Mouse (Mus musculus) stomach, embryonic 16.5 days (tissue): ENCODE results near the gene Sh3d19. TPM values are rescaled to one million over a fixed set of nuclear protein-coding genes. Genes with fewer than 3 reads are reported as not detected.
"Not testable (repeated sequence)": the region's sequence is repeated elsewhere in the genome, so short reads cannot be mapped to it uniquely, and the experiment has no call there.

ENCODE experiments used
- ATAC-seq: fragments of 200-750 bp; cut with Nextera tagmentation; 2 replicates; pipeline ENCODE4 v1.8.0; 2017; ENCODE audit warnings: moderate number of reproducible peaks, moderate TSS enrichment; ENCODE audit not compliant: insufficient read depth, low FRiP score
- H3K27ac ChIP-seq: fragments of 300-500 bp; sonication (generic); 2 replicates; pipeline ENCODE4 v1.5.1; 2014; ENCODE audit warnings: low read length
- H3K27me3 ChIP-seq: fragments of 300-500 bp; sonication (generic); 2 replicates; pipeline ENCODE4 v1.6.1; 2014; ENCODE audit warnings: low read length, control low read depth, mixed read lengths; ENCODE audit not compliant: control insufficient read depth, insufficient read depth
- H3K36me3 ChIP-seq: fragments of 300-500 bp; sonication (generic); 2 replicates; pipeline ENCODE4 v1.6.1; 2014; ENCODE audit warnings: low read length; ENCODE audit not compliant: control insufficient read depth, insufficient read depth
- H3K4me1 ChIP-seq: fragments of 300-500 bp; sonication (generic); 2 replicates; pipeline ENCODE4 v1.6.1; 2014; ENCODE audit warnings: low read length, control low read depth, mixed read lengths; ENCODE audit not compliant: control insufficient read depth, insufficient read depth
- H3K4me2 ChIP-seq: fragments of 300-500 bp; sonication (generic); 2 replicates; pipeline ENCODE4 v1.6.1; 2014; ENCODE audit warnings: low read depth, low read length, mixed read lengths
- H3K4me3 ChIP-seq: fragments of 300-500 bp; sonication (generic); replicated peaks from 2 replicates; pipeline ENCODE4 v1.5.1; 2014; ENCODE audit warnings: mild to moderate bottlenecking, low read length
- H3K9ac ChIP-seq: fragments of 300-500 bp; sonication (generic); 2 replicates; pipeline ENCODE4 v1.6.1; 2014; ENCODE audit warnings: low read length
- H3K9me3 ChIP-seq: fragments of 300-500 bp; sonication (generic); replicated peaks from 2 replicates; pipeline ENCODE4 v1.6.1; 2016; ENCODE audit warnings: low read length, control low read depth; ENCODE audit not compliant: control insufficient read depth
- WGBS: fragments of 180-500 bp; shearing (Covaris S2); extraction: QIAGEN DNeasy Blood & Tissue Kit; methylation state at CpG from one replicate; pipeline ENCODE4 v1.1.7; 2014; 5-methylcytosine and 5-hydroxymethylcytosine counted together
- polyA plus RNA-seq: library from polyadenylated mRNA; unstranded; fragments of >200 nt; fragmentation: Nextera tagmentation; extraction: Ambion mirVana; gene quantifications from 2 replicates; pipeline ENCODE4 v1.2.1, GENCODE M21; 2015

The Sh3d19 gene
- polyA plus RNA-seq, 1 experiment from 2014 or later: 33.3 TPM

DNA sequence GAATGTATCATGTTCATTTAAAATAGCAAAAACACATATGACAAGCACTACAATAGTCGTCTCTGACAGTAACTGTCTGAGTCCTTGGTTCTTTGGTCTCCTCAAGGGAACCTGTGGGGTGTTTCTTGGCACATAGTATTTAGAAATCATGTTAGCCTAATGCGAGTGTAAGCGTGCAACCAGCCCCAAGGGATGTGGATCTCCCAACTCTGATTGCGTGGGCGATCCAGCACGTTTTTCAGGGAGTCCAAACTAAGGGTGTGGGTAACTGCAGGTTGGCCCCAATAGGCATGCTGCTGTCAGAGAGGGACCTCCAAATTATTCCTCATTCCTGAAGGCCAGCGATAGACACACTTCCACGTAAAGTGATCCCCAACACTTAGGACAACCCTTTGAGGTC is 1.9 kb upstream of the Sh3d19 start:
- H3K27ac ChIP-seq: no peak overlapping the region
- 0 out of 2 replicates have a peak, but pooled peaks cover 5% of the 10 kb centered on the region for H3K4me1 ChIP-seq
- WGBS: 86% methylated on average over 8 of the region's 8 CpGs
- H3K36me3 ChIP-seq: no peaks in the 10 kb centered on the region
- no peaks in the 10 kb centered on the region for H3K27me3 ChIP-seq
- H3K4me3 ChIP-seq: no peak overlapping the region
- H3K9me3 ChIP-seq: no peaks in the 10 kb centered on the region
- H3K4me2 ChIP-seq: no peak overlapping the region
- ATAC-seq: no peak
- H3K9ac ChIP-seq: no peak overlapping the region

DNA sequence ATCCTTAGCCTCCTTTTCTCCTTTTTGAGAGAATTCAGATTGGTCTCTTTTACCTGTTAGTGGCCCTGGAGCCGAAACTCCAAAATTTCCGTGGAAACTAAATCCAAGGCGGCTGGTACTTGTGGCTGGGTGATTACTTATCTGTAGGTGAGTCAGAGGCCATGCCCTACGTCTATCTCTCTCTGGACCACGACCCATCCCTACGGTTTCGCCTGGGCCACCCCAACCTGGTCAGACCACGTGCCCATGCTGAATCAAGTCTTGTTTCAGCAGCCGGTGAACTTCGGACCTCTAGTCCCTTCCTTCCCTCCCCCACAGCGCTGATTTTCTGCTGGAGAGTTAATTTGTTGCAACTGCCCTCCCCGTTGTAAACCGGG is 678 bp downstream of the Sh3d19 start:
- Histone ChIP-seq H3K4me3 (peak overlapping the region; percentile 86), H3K4me2 (peak overlapping the region; percentile 85), H3K36me3 (no peaks in the 10 kb centered on the region), H3K27ac (peak overlapping the region; percentile 90), H3K9ac (peak overlapping the region; percentile 94), H3K4me1 (0 out of 2 replicates have a peak, but pooled peaks cover 5% of the 10 kb centered on the region), H3K27me3 (no peaks in the 10 kb centered on the region), H3K9me3 (no peaks in the 10 kb centered on the region)
- 1% methylated on average over 13 of the region's 13 CpGs for WGBS
- ATAC-seq: peak; percentile 59

DNA sequence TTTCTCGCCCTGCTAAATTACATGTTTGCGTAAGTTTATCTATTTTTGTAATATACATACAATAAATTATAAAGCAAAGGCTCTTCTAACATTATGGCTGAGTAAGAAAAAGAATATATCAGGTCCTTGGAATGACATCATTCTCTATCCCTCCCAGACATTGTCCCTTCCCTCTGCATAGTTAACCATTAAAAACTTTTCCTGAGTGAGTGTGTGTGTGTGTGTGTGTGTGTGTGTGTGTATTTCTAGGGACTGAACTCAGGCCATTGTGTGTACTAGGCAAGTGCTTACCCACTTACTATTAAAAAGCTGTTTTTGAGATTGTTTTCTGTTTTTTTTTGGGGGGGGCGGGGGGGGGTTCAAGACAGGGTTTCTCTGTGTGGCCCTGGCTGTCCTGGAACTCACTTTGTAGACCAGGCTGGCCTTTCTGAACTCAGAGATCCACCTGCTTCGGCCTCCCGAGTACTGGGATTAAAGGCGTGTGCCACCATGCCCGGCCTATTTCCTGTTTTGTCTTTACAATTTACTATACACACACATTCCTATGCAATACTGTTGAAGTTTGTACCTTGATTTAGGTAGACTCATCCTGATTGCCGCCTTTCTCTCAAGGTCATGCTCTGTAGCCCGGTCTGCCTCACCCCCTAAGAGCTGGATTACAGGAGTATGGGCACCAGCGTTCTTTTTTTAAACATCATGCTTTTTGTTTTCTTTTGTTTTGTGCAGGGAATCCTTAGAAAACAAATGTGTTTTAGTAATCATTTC is 2.6 kb downstream of the Sh3d19 start:
- WGBS: 81% methylated on average over 10 of the region's 10 CpGs
- H3K36me3 ChIP-seq: no peaks in the 10 kb centered on the region
- no peaks in the 10 kb centered on the region for H3K9me3 ChIP-seq
- peaks cover 14% of the 10 kb centered on the region for H3K4me1 ChIP-seq
- no peaks in the 10 kb centered on the region for H3K27me3 ChIP-seq
- H3K4me3 ChIP-seq: peak overlapping the region; percentile 86; the same call in 1 of the 2 replicates
- no peak overlapping the region for H3K27ac ChIP-seq
- peak overlapping the region; percentile 85 for H3K4me2 ChIP-seq
- ATAC-seq: no peak
- no peak overlapping the region for H3K9ac ChIP-seq

GRCm38 (mm10) chr3:85974451-85974850 is 3.5 kb downstream of the Sh3d19 start:
- WGBS: 74% methylated on average over 4 of the region's 4 CpGs

GRCm38 (mm10) chr3:85980036-85980435 is 9.1 kb downstream of the Sh3d19 start:
- no peak overlapping the region for H3K4me3 ChIP-seq
- H3K27me3 ChIP-seq: no peaks in the 10 kb centered on the region
- no peaks in the 10 kb centered on the region for H3K9me3 ChIP-seq
- H3K4me2 ChIP-seq: no peak overlapping the region
- peak overlapping the region; percentile 22; the same call in 1 of the 2 replicates for H3K27ac ChIP-seq
- no peak overlapping the region for H3K9ac ChIP-seq
- no peak for ATAC-seq
- WGBS: 80% methylated on average over 4 of the region's 4 CpGs
- H3K4me1 ChIP-seq: peaks cover 15% of the 10 kb centered on the region
- H3K36me3 ChIP-seq: no peaks in the 10 kb centered on the region

More at GRCm38 (mm10) chr3:85974451-85974850, 3.5 kb downstream of the Sh3d19 start:
- Histone ChIP-seq H3K9ac (no peak overlapping the region), H3K4me2 (no peak overlapping the region), H3K27ac (no peak overlapping the region), H3K27me3 (no peaks in the 10 kb centered on the region), H3K4me3 (no peak overlapping the region), H3K36me3 (no peaks in the 10 kb centered on the region), H3K4me1 (peaks cover 20% of the 10 kb centered on the region), H3K9me3 (no peaks in the 10 kb centered on the region)
- ATAC-seq: no peak

DNA sequence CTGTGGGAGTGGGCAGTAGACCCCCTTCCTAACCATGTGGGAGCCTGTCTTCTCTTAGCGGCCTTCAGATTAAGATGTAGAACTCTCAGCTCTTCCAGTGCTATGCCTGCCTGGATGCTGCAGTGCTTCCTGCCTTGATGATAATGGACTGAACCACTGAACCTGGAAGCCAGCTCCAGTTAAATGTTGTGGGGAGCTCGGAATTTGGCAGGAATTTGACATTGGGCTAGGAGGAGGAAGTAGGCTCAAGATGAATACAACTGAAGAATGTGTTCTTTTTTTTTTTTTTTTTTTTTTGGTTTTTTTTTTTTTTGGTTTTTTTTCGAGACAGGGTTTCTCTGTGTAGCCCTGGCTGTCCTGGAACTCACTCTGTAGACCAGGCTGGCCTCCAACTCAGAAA is 10.9 kb downstream of the Sh3d19 start:
- peaks cover 15% of the 10 kb centered on the region for H3K4me1 ChIP-seq
- not testable (repeated sequence) for H3K4me2 ChIP-seq
- WGBS: 83% methylated on average over 2 of the region's 3 CpGs

GRCm38 (mm10) chr3:85984537-85984936 is 13.6 kb downstream of the Sh3d19 start:
- Histone ChIP-seq H3K4me2 (no peak overlapping the region), H3K9me3 (no peaks in the 10 kb centered on the region), H3K4me1 (no peaks in the 10 kb centered on the region; the same call in 1 of the 2 replicates), H3K4me3 (no peak overlapping the region), H3K36me3 (no peaks in the 10 kb centered on the region), H3K27me3 (no peaks in the 10 kb centered on the region), H3K27ac (no peak overlapping the region), H3K9ac (no peak overlapping the region)
- ATAC-seq: no peak
- WGBS: 85% methylated on average over 6 of the region's 6 CpGs

More for the DNA sequence above, 10.9 kb downstream of the Sh3d19 start:
- not testable (repeated sequence) for H3K9me3 ChIP-seq, H3K36me3 ChIP-seq, H3K27me3 ChIP-seq, ATAC-seq, H3K4me3 ChIP-seq, H3K27ac ChIP-seq, H3K9ac ChIP-seq

DNA sequence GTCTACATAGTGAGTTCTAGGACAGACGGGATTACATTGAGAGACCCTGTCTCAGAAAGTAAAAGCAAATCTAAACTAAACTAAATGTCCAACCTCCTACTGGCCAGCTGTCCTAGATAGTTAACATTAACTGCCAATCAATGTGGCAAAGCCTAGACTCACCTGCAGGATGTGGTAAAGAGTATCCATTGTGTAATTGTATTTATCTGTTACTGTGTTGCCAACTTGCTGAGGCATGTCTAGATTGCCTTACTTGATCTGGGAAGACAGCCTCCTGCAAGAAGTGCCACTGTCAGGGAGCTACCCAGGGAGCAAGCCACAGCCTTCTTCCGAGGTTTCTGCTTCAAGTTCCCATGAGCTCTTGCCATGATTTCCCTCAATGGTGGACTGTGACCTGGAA is 16.3 kb downstream of the Sh3d19 start:
- no peaks in the 10 kb centered on the region for H3K27me3 ChIP-seq
- H3K9ac ChIP-seq: no peak overlapping the region
- H3K4me3 ChIP-seq: no peak overlapping the region
- no peak overlapping the region for H3K4me2 ChIP-seq
- no peaks in the 10 kb centered on the region for H3K36me3 ChIP-seq
- H3K27ac ChIP-seq: no peak overlapping the region
- no peak for ATAC-seq
- H3K4me1 ChIP-seq: no peaks in the 10 kb centered on the region; the same call in 1 of the 2 replicates
- WGBS: 87% methylated on average over 2 of the region's 2 CpGs
- no peaks in the 10 kb centered on the region for H3K9me3 ChIP-seq

GRCm38 (mm10) chr3:85991140-85991801 is 20.4 kb downstream of the Sh3d19 start:
- no peaks in the 10 kb centered on the region; the same call in 1 of the 2 replicates for H3K4me1 ChIP-seq
- H3K27me3 ChIP-seq: no peaks in the 10 kb centered on the region
- 59% methylated on average over 6 of the region's 6 CpGs for WGBS
- no peak overlapping the region for H3K4me3 ChIP-seq
- H3K27ac ChIP-seq: no peak overlapping the region
- no peak for ATAC-seq
- no peak overlapping the region for H3K9ac ChIP-seq
- no peaks in the 10 kb centered on the region for H3K9me3 ChIP-seq
- no peak overlapping the region for H3K4me2 ChIP-seq
- H3K36me3 ChIP-seq: no peaks in the 10 kb centered on the region
